ENCODE assay signal across 10 mouse cellular contexts in genomic region chr6:49590927-49591631, GRCm38 (mm10).
DNase-seq lines count a peak whose midpoint lies in the region; ATAC-seq and TF ChIP-seq lines count a peak whose summit lies in the region.
"Had no signal": no experiment of that assay in that cellular context is flagged by ENCODE, and none has a peak within 500 bp of the region (broad histone marks: within the 10 kb centered on the region; RNA-seq: fewer than 3 reads in every experiment).

No protein-coding gene starts in this region.

- peak overlapping the region; percentile 16; the same call in 1 of the 2 replicates for H3K4me2 ChIP-seq in heart, postnatal 0 days (ENCODE audit: low read depth, low read length)
- H3K4me2 ChIP-seq: limb, embryonic 15.5 days had no signal

- TF ChIP-seq POLR2A in kidney, adult 2 months (IDR thresholded peaks at IDR 0.05; ENCODE audit: low read depth, low read length), result no peak

- H3K4me3 ChIP-seq in kidney, adult 2 months (ENCODE audit: insufficient read depth, low read depth, low read length), result no peak overlapping the region
- no peak overlapping the region for H3K4me3 ChIP-seq in heart, postnatal 0 days (ENCODE audit: low read depth, low read length)
- H3K4me3 ChIP-seq: limb, embryonic 15.5 days had no signal

- WGBS in kidney, adult 2 months, result 82% methylated on average over 7 of the region's 7 CpGs
- WGBS in heart, postnatal 0 days, result 29% methylated on average over 7 of the region's 7 CpGs

- peak; percentile 2 for DNase-seq in kidney, adult 2 months
- no peak for DNase-seq in kidney, postnatal 14 days
- DNase-seq in cerebellum, adult 8-10 months, result peak; percentile 83
- DNase-seq in heart, postnatal 0 days (ENCODE audit: low spot score), result peak; percentile 64
- DNase-seq in left cerebral cortex, postnatal 10 days (ENCODE audit: extremely low spot score in 1 of 2, low spot score in 2 of 2), result peak; percentile 22 to 41
- DNase-seq in kidney, adult 18-20 months, result no peak
- DNase-seq in urinary bladder, postnatal 14 days (ENCODE audit: low spot score), result no peak
- no peak for DNase-seq in spleen, adult 18-20 months
- DNase-seq: gastrocnemius, postnatal 14 days had no signal

- no peaks in the 10 kb centered on the region for H3K4me1 ChIP-seq in kidney, adult 2 months (ENCODE audit: control insufficient read depth, insufficient read depth, low read length)
- H3K4me1 ChIP-seq in heart, postnatal 0 days (ENCODE audit: control insufficient read depth, insufficient read depth), result 0 out of 2 replicates have a peak, but pooled peaks cover 15% of the 10 kb centered on the region
- H3K4me1 ChIP-seq: limb, embryonic 15.5 days had no signal

- no peaks in the 10 kb centered on the region for H3K9me3 ChIP-seq in heart, postnatal 0 days (replicated peaks; ENCODE audit: control insufficient read depth, low read length)
- H3K9me3 ChIP-seq: limb, embryonic 15.5 days had no signal

- no peak for TF ChIP-seq EP300 in heart, postnatal 0 days (IDR thresholded peaks at IDR 0.05; ENCODE audit: low read depth)

- no peaks in the 10 kb centered on the region for H3K36me3 ChIP-seq in kidney, adult 2 months (ENCODE audit: control insufficient read depth, insufficient read depth, low read length)
- H3K36me3 ChIP-seq in heart, postnatal 0 days (replicated peaks; ENCODE audit: control insufficient read depth, insufficient read depth, low read length), result no peaks in the 10 kb centered on the region
- H3K36me3 ChIP-seq: limb, embryonic 15.5 days had no signal

- intact Hi-C loops in left cerebral cortex, postnatal 10 days (cut with DNase I), result no loop called here

- no peak overlapping the region for H3K9ac ChIP-seq in heart, postnatal 0 days (replicated peaks; ENCODE audit: low read depth, low read length)
- H3K9ac ChIP-seq: limb, embryonic 15.5 days had no signal

- H3K27me3 ChIP-seq in kidney, adult 2 months (replicated peaks; ENCODE audit: control insufficient read depth, insufficient read depth, low read length), result no peaks in the 10 kb centered on the region
- H3K27me3 ChIP-seq in heart, postnatal 0 days (ENCODE audit: control insufficient read depth, insufficient read depth, low read length), result no peaks in the 10 kb centered on the region
- H3K27me3 ChIP-seq: limb, embryonic 15.5 days had no signal

- H3K27ac ChIP-seq in kidney, adult 2 months (ENCODE audit: insufficient read depth, low read depth, low read length), result no peak overlapping the region
- H3K27ac ChIP-seq in heart, postnatal 0 days (ENCODE audit: low read depth), result peak overlapping the region; percentile 74
- H3K27ac ChIP-seq: limb, embryonic 15.5 days had no signal

- ATAC-seq in heart, postnatal 0 days (ENCODE audit: insufficient read depth, low read depth), result peak; percentile 93

- TF ChIP-seq CTCF in kidney, adult 2 months (conservative IDR thresholded peaks at IDR 0.05; ENCODE audit: insufficient read depth, insufficient read length, low read depth, low read length), result no peak
- TF ChIP-seq CTCF in heart, postnatal 0 days (IDR thresholded peaks at IDR 0.05; ENCODE audit: low read depth), result no peak

Comparison
In these comparisons a context has a peak if more than half of its experiments do, and no peak if none do; other contexts are left out.
1. DNase-seq: peak in kidney, adult 2 months (single experiment), cerebellum, adult 8-10 months (single experiment), heart, postnatal 0 days (single experiment) and left cerebral cortex, postnatal 10 days (2 of 2); none in kidney, postnatal 14 days (single experiment), kidney, adult 18-20 months (single experiment), urinary bladder, postnatal 14 days (single experiment) and spleen, adult 18-20 months (0 of 2).